Mouse (Mus musculus) frontal cortex, adult (tissue): Measurements from ENCODE around the gene Rad9b.
A peak's percentile ranks its signal among the peaks of the same experiment; 100 is the strongest.

ENCODE experiments used
- ATAC-seq: cut with Nextera tagmentation; 2 replicates; pipeline ENCODE4 v1.9.2; 2017; ENCODE audit warnings: mild to moderate bottlenecking, moderate library complexity, mixed read lengths; ENCODE audit not compliant: low TSS enrichment

Rad9b gene

GRCm38 (mm10) chr5:122284183-122285028 lies 69.6 kb downstream of the Rad9b start, which contains the start of gene Pptc7:
TSS of gene Pptc7 (plus strand) at chr5:122284365.
- ATAC-seq = peak; percentile 76

- ATAC-seq = no peak
Observed at GRCm38 (mm10) chr5:122283828-122284182, 70.2 kb downstream of the Rad9b start.

- no peak for ATAC-seq
Observed at GRCm38 (mm10) chr5:122280827-122281462, 73.1 kb downstream of the Rad9b start.

- ATAC-seq = no peak
Observed at GRCm38 (mm10) chr5:122280422-122280826, 73.6 kb downstream of the Rad9b start.

DNA sequence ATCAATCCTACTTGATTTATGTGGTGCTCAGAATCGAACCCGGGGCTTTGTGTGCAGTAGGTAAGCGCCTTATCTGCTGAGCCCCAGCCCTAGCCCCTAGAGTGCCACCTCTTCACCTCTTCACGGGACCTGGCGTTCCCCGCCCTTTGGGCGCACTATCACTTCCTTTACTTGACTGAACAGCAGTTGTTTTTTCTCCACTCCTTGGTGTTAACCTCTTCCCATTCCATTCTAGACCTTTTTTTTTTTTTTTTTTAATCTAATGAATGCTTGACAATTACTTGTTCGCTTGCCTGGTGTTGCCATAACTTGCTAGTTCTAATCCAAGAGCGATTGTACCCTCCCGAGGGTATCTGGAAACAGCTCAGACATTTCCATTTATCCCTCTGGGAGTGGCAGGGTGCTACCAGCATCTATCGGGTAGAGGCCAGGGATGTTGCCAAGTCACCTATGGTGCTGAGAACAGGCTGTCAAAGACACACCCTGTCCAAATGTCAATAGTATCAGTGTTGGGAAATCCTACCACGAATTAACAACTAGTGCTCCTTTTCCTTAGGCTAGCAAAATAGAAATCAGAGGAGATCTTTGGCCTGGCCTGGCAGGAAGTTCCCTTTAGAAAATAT lies 74.1 kb downstream of the Rad9b start:
- ATAC-seq = no peak

GRCm38 (mm10) chr5:122278946-122279345 lies 75.1 kb downstream of the Rad9b start:
- no peak for ATAC-seq

DNA sequence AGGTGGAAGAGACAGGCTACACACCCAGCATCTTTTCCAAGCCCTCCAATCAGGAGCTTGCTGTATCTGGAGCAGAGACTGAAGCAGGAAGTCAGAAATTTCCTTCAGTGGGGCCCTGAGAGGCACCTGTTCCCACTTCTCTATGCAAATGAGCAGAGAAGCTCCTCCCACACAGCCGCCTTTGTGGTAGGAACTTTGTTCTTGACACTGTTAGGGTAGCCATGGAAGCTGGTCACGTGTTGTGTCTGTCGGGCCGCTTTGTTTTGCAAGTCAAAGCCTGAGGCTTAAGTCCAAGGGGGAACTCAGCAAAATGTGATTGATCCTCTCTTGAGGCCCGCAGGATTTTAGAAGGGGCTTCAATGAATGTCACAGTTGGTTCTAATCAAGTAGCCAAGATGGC lies 79.2 kb downstream of the Rad9b start:
- no peak for ATAC-seq
